Mouse (Mus musculus): ENCODE measurements around the gene Map2k4.

Map2k4 gene

DNA sequence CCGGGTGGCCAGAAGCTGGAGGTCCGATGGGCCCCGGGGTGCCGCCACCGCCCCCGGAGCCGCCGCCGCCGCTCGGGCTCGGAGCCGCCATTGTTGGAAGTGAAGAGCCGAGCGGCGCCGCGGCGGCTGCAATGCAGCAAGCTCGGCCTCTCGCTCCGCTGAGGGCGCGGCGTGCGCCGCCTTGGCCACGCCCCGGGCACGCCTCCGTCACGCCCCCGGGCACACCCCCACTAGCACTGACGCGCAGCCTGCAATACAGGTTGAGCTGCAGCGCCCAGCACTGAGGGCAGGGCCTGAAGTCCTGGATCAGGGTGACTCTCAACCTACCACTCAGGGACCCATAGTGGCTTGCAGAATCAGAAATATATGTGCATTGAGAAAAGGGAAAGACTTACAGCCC is at the start of gene Map2k4:
TSS of gene Map2k4 (minus strand) at position 144 of the 400 bp plus-strand sequence.
- DNase-seq, result peak; percentile 99

DNA sequence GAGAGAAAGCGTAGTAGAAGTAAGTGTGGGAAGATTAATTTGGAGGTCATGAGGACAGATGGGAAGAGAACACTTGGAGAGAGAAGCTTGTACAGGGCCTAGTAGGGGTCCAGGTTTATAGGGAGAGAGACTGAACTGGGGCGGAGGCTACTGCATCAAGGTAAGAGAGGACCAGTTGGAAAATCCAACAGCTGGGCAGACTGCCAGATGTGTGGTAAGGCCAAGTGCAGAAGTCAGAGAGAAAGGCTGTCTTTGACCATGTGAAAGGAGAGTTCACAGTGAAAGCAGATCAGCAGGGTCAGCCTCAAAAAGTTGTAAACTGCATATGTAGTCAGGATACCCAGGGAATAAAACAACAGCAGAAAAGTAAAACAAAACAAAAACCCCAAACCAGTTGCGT is 36.5 kb upstream of the Map2k4 start:
- peak; percentile 34 for DNase-seq

DNA sequence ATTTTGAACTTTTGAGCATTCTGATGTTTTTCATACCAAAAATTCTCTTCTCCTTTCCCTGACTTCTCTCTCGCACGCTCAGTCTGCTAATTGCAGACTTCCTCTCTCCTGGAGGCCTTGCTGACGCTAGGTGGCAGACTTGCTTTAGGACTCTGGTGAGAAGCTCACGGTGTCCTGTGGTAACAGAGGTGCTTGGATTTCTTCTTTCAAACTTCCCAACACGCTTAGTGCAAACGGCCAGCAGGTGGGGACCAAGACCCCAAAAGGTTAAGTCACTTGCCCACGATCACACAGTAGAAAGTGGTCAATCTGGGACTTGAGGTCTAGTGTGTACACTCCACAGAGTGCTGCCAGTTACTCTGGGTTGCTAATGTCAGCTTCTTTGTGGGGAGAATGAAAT is 32.8 kb upstream of the Map2k4 start:
- DNase-seq, result peak; percentile 89

GRCm38 (mm10) chr11:65820280-65820679 is 32.2 kb upstream of the Map2k4 start:
- peak; percentile 27 for DNase-seq

- DNase-seq, result peak; percentile 37
These were observed 30.1 kb upstream of the Map2k4 start for GRCm38 (mm10) chr11:65818193-65818592.

DNA sequence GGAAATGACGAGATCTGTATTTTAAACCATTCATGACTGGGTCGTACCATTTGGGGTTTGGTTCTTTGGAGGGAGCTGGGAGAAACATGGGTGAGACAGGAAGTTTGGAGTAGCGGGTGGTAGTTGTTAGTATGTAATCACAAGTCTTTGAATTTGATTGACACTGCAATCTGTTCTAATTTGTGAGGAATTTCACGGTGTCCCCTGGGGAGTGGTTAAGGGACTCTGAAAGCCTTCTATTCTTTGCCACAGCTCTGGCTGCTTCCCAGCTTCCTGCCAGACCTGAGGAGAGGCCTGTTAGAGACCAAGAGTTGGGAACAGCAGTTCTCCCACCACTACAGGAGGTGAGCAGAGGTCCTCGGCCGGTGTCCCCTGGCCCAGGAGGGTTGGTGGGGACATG is 28.1 kb upstream of the Map2k4 start:
- peak; percentile 64 for DNase-seq

DNA sequence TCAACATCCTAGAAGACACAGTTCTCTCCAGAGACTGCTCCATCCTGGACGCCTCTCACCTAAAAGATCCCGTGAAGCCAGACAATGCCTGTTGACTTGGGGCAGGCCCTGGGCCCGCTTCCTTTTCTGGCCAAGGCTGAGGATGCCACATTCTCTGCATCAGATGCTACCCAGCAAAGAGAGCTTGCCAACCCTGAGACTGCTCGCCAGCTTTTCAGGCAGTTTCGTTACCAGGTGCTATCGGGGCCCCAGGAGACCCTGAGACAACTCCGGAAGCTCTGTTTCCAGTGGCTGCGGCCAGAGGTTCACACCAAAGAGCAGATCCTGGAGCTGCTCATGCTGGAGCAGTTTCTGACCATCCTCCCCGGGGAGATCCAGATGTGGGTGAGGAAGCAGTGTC is 26.3 kb upstream of the Map2k4 start:
- DNase-seq, result peak; percentile 88

GRCm38 (mm10) chr11:65812088-65812487 is 24.0 kb upstream of the Map2k4 start:
- peak; percentile 71 for DNase-seq

DNA sequence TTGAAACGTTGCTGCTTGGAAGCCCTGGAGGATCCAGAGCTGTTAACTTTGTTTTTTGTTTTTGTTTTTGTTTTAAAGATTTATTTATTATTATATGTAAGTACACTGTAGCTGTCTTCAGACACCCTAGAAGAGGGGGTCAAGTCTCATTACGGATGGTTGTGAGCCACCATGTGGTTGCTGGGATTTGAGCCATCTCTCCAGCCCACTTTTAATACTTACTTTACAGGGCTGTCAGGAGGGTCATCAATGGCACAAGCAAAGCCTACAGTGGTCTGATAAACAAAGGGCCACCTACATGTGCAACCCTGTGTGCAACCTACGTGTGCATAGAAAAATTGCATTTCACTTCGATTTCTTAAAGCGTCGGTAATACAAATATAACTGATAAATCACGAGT is 19.5 kb upstream of the Map2k4 start:
- peak; percentile 90 for DNase-seq

- DNase-seq, result peak; percentile 99
These were observed 18.9 kb upstream of the Map2k4 start, which contains the start of gene Zkscan6 for GRCm38 (mm10) chr11:65806909-65807504. TSS of gene Zkscan6 (plus strand) at chr11:65807175.

DNA sequence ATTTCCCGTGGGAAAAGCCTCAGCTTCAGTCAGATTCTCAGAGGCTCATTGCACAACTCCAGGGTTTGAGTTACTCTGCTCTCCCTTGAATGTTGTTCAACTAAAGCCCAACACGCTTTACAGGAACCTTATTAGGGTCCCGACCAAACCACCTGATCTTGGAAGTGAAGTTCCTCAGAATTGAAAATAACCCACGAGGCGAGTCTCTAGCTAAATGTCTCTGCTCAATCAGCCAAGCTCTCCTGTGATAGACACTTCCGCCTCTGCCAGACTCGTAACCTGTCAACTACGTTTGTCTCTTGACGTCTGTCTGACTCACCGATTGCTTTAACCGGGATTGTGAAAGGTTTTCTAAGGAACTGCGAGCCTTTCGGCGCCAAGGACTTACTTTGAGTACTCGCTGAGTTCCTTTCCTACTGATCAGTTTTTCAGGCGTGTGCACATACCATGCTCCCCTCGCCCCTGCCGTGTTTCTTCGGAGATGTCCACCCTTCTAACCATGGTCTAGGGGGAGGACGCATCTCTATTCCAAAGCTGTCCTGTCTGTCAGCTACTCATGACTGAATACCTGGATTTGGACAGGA is 18.3 kb upstream of the Map2k4 start:
- DNase-seq, result no peak

GRCm38 (mm10) chr11:65801899-65802298 is 13.8 kb upstream of the Map2k4 start:
- DNase-seq, result peak; percentile 62

- DNase-seq, result no peak
These were observed 7.8 kb upstream of the Map2k4 start for GRCm38 (mm10) chr11:65795896-65796295.

- peak; percentile 70 for DNase-seq
These were observed 6.5 kb upstream of the Map2k4 start for GRCm38 (mm10) chr11:65794428-65795219.

DNA sequence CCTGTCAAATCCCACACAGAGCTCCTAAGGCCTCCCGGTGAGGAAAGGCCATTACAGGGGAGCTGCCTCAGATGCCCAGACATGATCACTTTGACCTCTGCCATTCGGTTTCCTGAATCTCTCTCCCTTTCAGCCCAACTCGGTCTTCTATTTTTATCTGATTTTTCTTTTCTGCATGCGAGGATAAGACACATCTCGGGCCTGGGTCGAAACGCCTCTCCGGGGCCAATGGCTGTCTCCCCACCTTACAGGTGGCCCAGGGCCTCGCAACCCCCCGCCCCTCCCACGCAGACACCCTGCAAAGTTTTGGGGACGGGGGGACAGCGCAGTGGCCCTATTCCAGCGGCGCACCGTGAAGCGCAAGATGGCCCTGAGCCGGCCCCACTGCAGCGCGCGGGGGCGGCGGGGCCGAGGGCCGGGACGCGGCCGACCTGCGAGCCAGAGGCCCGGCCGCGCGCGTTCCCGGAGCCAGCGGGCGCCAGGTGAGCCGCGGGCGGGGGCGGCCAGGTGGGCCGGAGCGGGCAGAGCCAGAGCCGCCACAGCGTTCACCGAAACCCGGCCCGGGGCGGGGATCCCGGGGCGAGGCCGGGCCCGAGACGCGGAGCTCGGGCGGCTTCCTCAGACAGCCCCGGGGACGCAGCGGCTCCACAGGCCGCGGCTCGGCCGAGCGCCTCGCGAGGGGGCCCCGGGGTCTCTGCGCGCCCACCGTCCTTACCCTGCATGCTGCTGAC is 511 bp downstream of the Map2k4 start:
- no peak for DNase-seq

DNA sequence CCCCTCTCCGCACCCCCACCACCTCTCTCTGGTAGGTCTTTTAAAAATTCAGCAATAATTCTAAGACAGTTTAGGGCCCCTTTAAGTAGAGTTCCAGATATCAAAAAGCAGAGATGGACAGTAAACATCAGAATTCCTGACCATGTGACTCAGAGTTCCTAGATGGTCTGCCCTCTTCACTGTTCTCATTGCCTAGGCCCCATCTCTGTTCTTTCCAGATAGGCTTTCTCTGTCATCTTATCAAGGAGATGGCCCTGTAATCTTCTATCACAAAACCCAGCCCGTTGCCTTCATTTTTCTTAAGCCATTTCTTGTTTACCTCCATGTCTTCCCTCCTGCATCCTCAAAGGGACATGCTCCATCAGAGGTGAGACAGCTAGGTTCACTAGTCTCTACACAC is 1.9 kb downstream of the Map2k4 start:
- DNase-seq, result no peak

GRCm38 (mm10) chr11:65781596-65781995 is 6.5 kb downstream of the Map2k4 start:
- DNase-seq, result peak; percentile 34

- DNase-seq, result peak; percentile 50
These were observed 8.5 kb downstream of the Map2k4 start for GRCm38 (mm10) chr11:65779578-65779977.

DNA sequence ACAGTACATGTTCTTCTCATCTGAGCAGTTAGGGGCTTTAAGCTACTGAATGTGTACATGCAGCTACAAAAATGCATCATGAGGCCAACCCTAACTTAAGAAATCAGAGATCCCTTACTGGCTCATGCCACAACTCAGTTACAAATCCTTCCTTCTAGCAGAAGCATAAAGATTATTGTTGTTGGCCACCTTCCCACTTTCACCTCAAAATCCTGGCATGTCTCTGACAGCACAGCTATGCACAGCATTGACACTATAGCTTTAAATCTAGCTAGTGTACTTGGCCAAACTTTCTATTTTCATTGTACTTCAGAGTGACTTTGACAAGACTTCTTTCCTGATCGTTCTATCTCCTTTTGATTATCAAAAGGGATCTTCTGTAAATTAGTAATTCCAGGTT is 9.0 kb downstream of the Map2k4 start:
- peak; percentile 24 for DNase-seq

DNA sequence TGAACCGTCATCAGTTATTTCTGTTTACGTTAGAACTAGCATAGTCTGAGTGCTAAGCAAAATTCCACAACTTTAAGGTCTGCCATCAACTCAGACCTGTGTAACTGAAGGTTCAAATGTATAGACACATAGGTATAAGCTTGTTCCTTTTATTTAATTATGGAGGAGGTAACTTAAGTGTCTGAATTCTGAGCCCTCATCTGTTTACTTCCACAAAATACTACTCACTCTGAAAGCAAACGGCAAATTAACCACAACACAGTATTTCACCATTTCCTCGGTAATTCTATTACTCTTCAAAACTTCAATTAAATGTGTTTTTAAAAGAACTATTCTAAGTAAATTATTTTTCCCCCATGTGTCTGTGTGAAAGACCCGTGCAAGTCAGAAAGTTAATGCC is 10.3 kb downstream of the Map2k4 start:
- no peak for DNase-seq

GRCm38 (mm10) chr11:65776906-65777611 is 11.0 kb downstream of the Map2k4 start:
- DNase-seq, result no peak

DNA sequence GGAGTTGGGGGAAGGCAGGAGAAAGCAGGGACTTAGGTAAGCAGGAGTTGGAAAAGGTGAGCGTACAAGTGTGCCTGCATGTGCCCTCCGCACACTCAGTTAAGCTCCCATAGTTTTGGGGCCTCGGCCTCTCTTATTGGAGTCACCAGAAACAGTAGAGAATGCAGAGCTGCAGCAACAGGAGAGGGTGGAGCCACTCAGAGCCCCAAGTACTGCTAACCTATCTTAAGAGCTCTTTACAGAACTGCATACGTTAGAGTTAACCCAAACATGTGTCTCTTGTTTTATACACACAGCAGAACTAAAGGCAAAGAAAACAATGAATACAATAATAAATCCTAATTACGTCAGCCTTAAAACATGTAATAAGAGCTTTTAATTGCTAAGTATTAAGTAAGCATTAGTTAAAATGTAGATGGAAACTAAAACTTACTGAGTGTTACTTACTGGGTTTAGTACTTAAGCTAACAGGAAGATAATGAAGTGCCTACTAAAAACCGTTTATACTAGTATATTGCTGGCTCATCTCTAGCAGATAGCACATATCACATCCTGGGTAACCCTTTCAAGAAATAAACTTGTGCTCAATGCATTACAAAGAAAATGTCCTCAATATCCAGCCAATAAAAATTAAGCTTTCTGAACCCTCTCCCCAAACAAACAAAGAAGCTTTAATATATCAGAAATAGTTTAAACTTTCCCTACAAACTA is 14.0 kb downstream of the Map2k4 start:
- DNase-seq, result no peak
